Mouse (Mus musculus) inflammation-experienced regulatory T-cells, adult 6 months (primary cell): Measurements from ENCODE around the gene Slc48a1. TPM values are rescaled to one million over a fixed set of nuclear protein-coding genes. Genes with fewer than 3 reads are reported as not detected.

Source experiments
- ATAC-seq: one replicate; pipeline ENCODE4 v1.8.0; 2017
- polyA plus RNA-seq, 3 experiments: library from polyadenylated mRNA; unstranded; fragments of 100-300 nt; shearing (Covaris generic); gene quantifications; one replicate each; pipeline ENCODE4 v1.2.1; 2017

Gene Slc48a1
- polyA plus RNA-seq, 3 experiments from 2014 or later, result 30.1 to 34.1 (median 30.8) TPM

GRCm38 (mm10) chr15:97784561-97785161 lies 6.3 kb downstream of the Slc48a1 start:
- ATAC-seq, result peak; percentile 39

- ATAC-seq, result no peak
Observed at GRCm38 (mm10) chr15:97785731-97786411, 7.6 kb downstream of the Slc48a1 start.

- no peak for ATAC-seq
Observed at GRCm38 (mm10) chr15:97786412-97787112, 8.2 kb downstream of the Slc48a1 start.

GRCm38 (mm10) chr15:97787148-97787798 lies 9.0 kb downstream of the Slc48a1 start:
- no peak for ATAC-seq

GRCm38 (mm10) chr15:97787799-97788667 lies 9.7 kb downstream of the Slc48a1 start:
- no peak for ATAC-seq

GRCm38 (mm10) chr15:97788821-97789220 lies 10.5 kb downstream of the Slc48a1 start:
- no peak for ATAC-seq

- ATAC-seq, result peak; percentile 36
Observed at GRCm38 (mm10) chr15:97789761-97790505, 11.6 kb downstream of the Slc48a1 start.

- no peak for ATAC-seq
Observed at GRCm38 (mm10) chr15:97791126-97791700, 12.9 kb downstream of the Slc48a1 start.

GRCm38 (mm10) chr15:97793386-97794153 lies 15.2 kb downstream of the Slc48a1 start:
- ATAC-seq, result no peak

- no peak for ATAC-seq
Observed at GRCm38 (mm10) chr15:97794268-97794667, 15.9 kb downstream of the Slc48a1 start.

- ATAC-seq, result no peak
Observed at GRCm38 (mm10) chr15:97795559-97796235, 17.4 kb downstream of the Slc48a1 start.

GRCm38 (mm10) chr15:97796674-97797310 lies 18.5 kb downstream of the Slc48a1 start:
- no peak for ATAC-seq

- ATAC-seq, result no peak
Observed at GRCm38 (mm10) chr15:97798134-97798533, 19.8 kb downstream of the Slc48a1 start.

- ATAC-seq, result no peak
Observed at GRCm38 (mm10) chr15:97799446-97799845, 21.1 kb downstream of the Slc48a1 start.

- no peak for ATAC-seq
Observed at GRCm38 (mm10) chr15:97800853-97801252, 22.5 kb downstream of the Slc48a1 start.

- no peak for ATAC-seq
Observed at GRCm38 (mm10) chr15:97801811-97802210, 23.5 kb downstream of the Slc48a1 start.

GRCm38 (mm10) chr15:97802575-97802974 lies 24.3 kb downstream of the Slc48a1 start:
- no peak for ATAC-seq

- no peak for ATAC-seq
Observed at GRCm38 (mm10) chr15:97807867-97808266, 29.5 kb downstream of the Slc48a1 start.

GRCm38 (mm10) chr15:97808532-97808931 lies 30.2 kb downstream of the Slc48a1 start:
- ATAC-seq, result no peak
